Comparison of ENCODE assay signal across 8 mouse cellular contexts in genomic region chr6:32261339-32261738, GRCm38 (mm10).
DNase-seq lines count a peak whose midpoint lies in the region; ATAC-seq lines count a peak whose summit lies in the region.

No protein-coding gene starts in this region.

- no peak overlapping the region for H3K4me2 ChIP-seq in hindbrain, embryonic 15.5 days
- H3K4me2 ChIP-seq in midbrain, embryonic 16.5 days (ENCODE audit: low read length): no peak overlapping the region

- peak; percentile 85 for ATAC-seq in hindbrain, embryonic 15.5 days (ENCODE audit: low FRiP score, low read depth)
- peak; percentile 83 for ATAC-seq in midbrain, embryonic 16.5 days

- no peaks in the 10 kb centered on the region for H3K27me3 ChIP-seq in hindbrain, embryonic 15.5 days
- H3K27me3 ChIP-seq in midbrain, embryonic 16.5 days (ENCODE audit: control insufficient read depth, insufficient read depth, low read depth, low read length): no peaks in the 10 kb centered on the region

- H3K36me3 ChIP-seq in hindbrain, embryonic 15.5 days: no peaks in the 10 kb centered on the region
- H3K36me3 ChIP-seq in midbrain, embryonic 16.5 days (ENCODE audit: control insufficient read depth, insufficient read depth, low read length): no peaks in the 10 kb centered on the region

- no peaks in the 10 kb centered on the region for H3K9me3 ChIP-seq in hindbrain, embryonic 15.5 days
- H3K9me3 ChIP-seq in midbrain, embryonic 16.5 days (replicated peaks; ENCODE audit: control insufficient read depth, low read length, poor library complexity, severe bottlenecking): no peaks in the 10 kb centered on the region

- H3K4me3 ChIP-seq in hindbrain, embryonic 15.5 days: no peak overlapping the region
- H3K4me3 ChIP-seq in midbrain, embryonic 16.5 days (ENCODE audit: low read depth, low read length): no peak overlapping the region

- WGBS in hindbrain, embryonic 15.5 days: 16% methylated on average over 3 of the region's 3 CpGs
- WGBS in midbrain, embryonic 16.5 days: 12% methylated on average over 3 of the region's 3 CpGs

- H3K9ac ChIP-seq in hindbrain, embryonic 15.5 days: no peak overlapping the region
- H3K9ac ChIP-seq in midbrain, embryonic 16.5 days (ENCODE audit: low read depth, low read length): no peak overlapping the region

- DNase-seq in cerebellum, adult 9-11 months: peak; percentile 12
- DNase-seq in cerebellum, adult 18-20 months: no peak
- DNase-seq in embryo, embryonic 10.5 days (ENCODE audit: low spot score): peak; percentile 13
- no peak for DNase-seq in urinary bladder, adult 18-20 months (ENCODE audit: low spot score in 2 of 2)
- no peak for DNase-seq in adrenal gland, postnatal 14 days
- no peak for DNase-seq in lung, postnatal 25 days (ENCODE audit: low spot score)

- peak overlapping the region; percentile 39; the same call in 1 of the 2 replicates for H3K27ac ChIP-seq in hindbrain, embryonic 15.5 days (replicated peaks)
- peak overlapping the region; percentile 34; the same call in 1 of the 2 replicates for H3K27ac ChIP-seq in midbrain, embryonic 16.5 days (ENCODE audit: low read length)

- peaks cover 29% of the 10 kb centered on the region for H3K4me1 ChIP-seq in hindbrain, embryonic 15.5 days (replicated peaks)
- peaks cover 12% of the 10 kb centered on the region for H3K4me1 ChIP-seq in midbrain, embryonic 16.5 days (ENCODE audit: control insufficient read depth, insufficient read depth, low read length)

Comparison
In these comparisons a context has a peak if more than half of its experiments do, and no peak if none do; other contexts are left out.
1. DNase-seq: peak in cerebellum, adult 9-11 months (single experiment) and embryo, embryonic 10.5 days (single experiment); none in cerebellum, adult 18-20 months (0 of 2), urinary bladder, adult 18-20 months (0 of 2), adrenal gland, postnatal 14 days (single experiment) and lung, postnatal 25 days (single experiment).